ENCODE assay signal across 11 mouse cellular contexts in genomic region chr8:122745022-122745749, GRCm38 (mm10). TPM values are rescaled to one million over a fixed set of nuclear protein-coding genes. Genes with fewer than 3 reads are reported as not detected.
DNase-seq lines count a peak whose midpoint lies in the region; ATAC-seq and TF ChIP-seq lines count a peak whose summit lies in the region.
"Had no signal": no experiment of that assay in that cellular context is flagged by ENCODE, and none has a peak within 500 bp of the region (broad histone marks: within the 10 kb centered on the region; RNA-seq: fewer than 3 reads in every experiment).

No protein-coding gene starts in this region.

- no peaks in the 10 kb centered on the region for H3K36me3 ChIP-seq in forebrain, embryonic 12.5 days (replicated peaks)
- H3K36me3 ChIP-seq in limb, embryonic 13.5 days = no peaks in the 10 kb centered on the region

- peak overlapping the region; percentile 43 for H3K4me2 ChIP-seq in forebrain, embryonic 12.5 days
- H3K4me2 ChIP-seq in limb, embryonic 13.5 days (replicated peaks) = peak overlapping the region; percentile 50

- H3K4me1 ChIP-seq in forebrain, embryonic 12.5 days = peaks cover 78% of the 10 kb centered on the region
- peaks cover 35% of the 10 kb centered on the region for H3K4me1 ChIP-seq in limb, embryonic 13.5 days
- H3K4me1 ChIP-seq in olfactory bulb, adult 2 months (ENCODE audit: control insufficient read depth, insufficient read depth, low read length) = peaks cover 73% of the 10 kb centered on the region

- ATAC-seq in forebrain, embryonic 12.5 days (ENCODE audit: low FRiP score) = peak; percentile 66
- no peak; the same call in 1 of the 2 replicates for ATAC-seq in limb, embryonic 13.5 days (ENCODE audit: low FRiP score, low read depth)

- H3K9me3 ChIP-seq in forebrain, embryonic 12.5 days = no peaks in the 10 kb centered on the region
- H3K9me3 ChIP-seq in limb, embryonic 13.5 days = no peaks in the 10 kb centered on the region

- intact Hi-C loops in left cerebral cortex, postnatal 4 days (cut with DNase I) = no loop called here
- intact Hi-C loops in left cerebral cortex, postnatal 14 days (cut with DNase I) = no loop called here

- DNase-seq in left cerebral cortex, postnatal 4 days = peak; percentile 45
- no peak for DNase-seq in left cerebral cortex, postnatal 14 days (ENCODE audit: low spot score in 2 of 2)
- DNase-seq in gastrocnemius, postnatal 10 days = no peak
- DNase-seq in layer of hippocampus, adult 9-10 months (ENCODE audit: low spot score) = no peak
- DNase-seq in c-Kit-positive CD71-positive TER-119-positive erythroid progenitor cells, embryonic 14.5 days (ENCODE audit: low spot score) = no peak
- DNase-seq: gastrocnemius, adult 2 months; thymus, postnatal 4 days had no signal

- WGBS in forebrain, embryonic 12.5 days = 17% methylated on average over 17 of the region's 17 CpGs
- 17% methylated on average over 17 of the region's 17 CpGs for whole genome bisulfite sequencing in limb, embryonic 13.5 days
- WGBS in olfactory bulb, adult 2 months = 17% methylated on average over 17 of the region's 17 CpGs

- peak overlapping the region; percentile 97 for H3K27ac ChIP-seq in forebrain, embryonic 12.5 days
- H3K27ac ChIP-seq in limb, embryonic 13.5 days = no peak overlapping the region; the same call in 1 of the 2 replicates
- peak overlapping the region; percentile 95 for H3K27ac ChIP-seq in olfactory bulb, adult 2 months (ENCODE audit: insufficient read depth, low read depth, low read length)
- H3K27ac ChIP-seq: gastrocnemius, adult 2 months had no signal

- TF ChIP-seq POLR2A in olfactory bulb, adult 2 months (IDR thresholded peaks at IDR 0.05; ENCODE audit: insufficient read depth, low read depth, low read length) = no peak

- no peak for TF ChIP-seq CTCF in olfactory bulb, adult 2 months (IDR thresholded peaks at IDR 0.05; ENCODE audit: insufficient read depth, low read depth, low read length)

- peak overlapping the region; percentile 3; the same call in 1 of the 2 replicates for H3K4me3 ChIP-seq in forebrain, embryonic 12.5 days (replicated peaks)
- peak overlapping the region; percentile 21; the same call in 1 of the 2 replicates for H3K4me3 ChIP-seq in limb, embryonic 13.5 days
- H3K4me3 ChIP-seq in olfactory bulb, adult 2 months (ENCODE audit: insufficient read depth, low read depth, low read length) = peak overlapping the region; percentile 14; the same call in 1 of the 2 replicates
- H3K4me3 ChIP-seq: gastrocnemius, adult 2 months; megakaryocyte, embryonic 14.5 days had no signal

- H3K9ac ChIP-seq in forebrain, embryonic 12.5 days = peak overlapping the region; percentile 42; the same call in 1 of the 2 replicates
- H3K9ac ChIP-seq in limb, embryonic 13.5 days = no peak overlapping the region; the same call in 1 of the 2 replicates

- H3K27me3 ChIP-seq in forebrain, embryonic 12.5 days = peaks cover 41% of the 10 kb centered on the region
- H3K27me3 ChIP-seq in limb, embryonic 13.5 days = peaks cover 64% of the 10 kb centered on the region

RNA-seq across cellular contexts. Expression of gene Acsf3, which starts 30.1 kb away (rescaled TPM):
- total RNA-seq in left cerebral cortex, postnatal 4 days (2021) = 10 to 100 TPM; 17.4 to 17.8 TPM
- total RNA-seq in left cerebral cortex, postnatal 14 days (2021) = 10 to 100 TPM; 19.0 to 20.9 TPM
- polyA plus RNA-seq in forebrain, embryonic 12.5 days (2016; fragmentation: Nextera tagmentation; extraction: Ambion mirVana) = 16.1 and 17.3 TPM in 2 replicates
- polyA plus RNA-seq in limb, embryonic 13.5 days (2015; fragmentation: Nextera tagmentation; extraction: Ambion mirVana) = 18.2 and 19.8 TPM in 2 replicates
- polyA plus RNA-seq in olfactory bulb, adult 2 months (2012; ENCODE audit: insufficient read depth, insufficient read length, low replicate concordance, missing spikeins) = not detected in 2 replicates
- 10 to 100 TPM; 14.3 to 15.0 TPM for total RNA-seq in gastrocnemius, postnatal 10 days (2021)

RNA-seq across cellular contexts. Expression of gene Cbfa2t3, which starts 46.3 kb away (rescaled TPM):
- total RNA-seq in left cerebral cortex, postnatal 4 days (2021) = 10 to 100 TPM; 20.7 to 20.8 TPM
- total RNA-seq in left cerebral cortex, postnatal 14 days (2021) = 10 to 100 TPM; 27.2 to 29.7 TPM
- polyA plus RNA-seq in forebrain, embryonic 12.5 days (2016; fragmentation: Nextera tagmentation; extraction: Ambion mirVana) = 12.2 and 12.4 TPM in 2 replicates
- polyA plus RNA-seq in limb, embryonic 13.5 days (2015; fragmentation: Nextera tagmentation; extraction: Ambion mirVana) = 4.3 and 4.8 TPM in 2 replicates
- not detected in 2 replicates for polyA plus RNA-seq in olfactory bulb, adult 2 months (2012; ENCODE audit: insufficient read depth, insufficient read length, low replicate concordance, missing spikeins)
- total RNA-seq in gastrocnemius, postnatal 10 days (2021) = 10 to 100 TPM; 19.0 to 20.1 TPM
